Mouse (Mus musculus) myocyte (in vitro differentiated cells): ENCODE results near the gene Grk4.

ENCODE experiments used
- MAX ChIP-seq: IDR thresholded peaks from one replicate; pipeline ENCODE4 v1.6.1; 2011; ENCODE audit warnings: low read depth, mild to moderate bottlenecking, control low read depth
- MYOD1 ChIP-seq, 3 experiments: IDR thresholded peaks; one replicate each; pipeline ENCODE4 v1.6.1; 2011; ENCODE audit warnings: control low read depth in 2 of 3, low read depth in 2 of 3, mild to moderate bottlenecking in 2 of 3, moderate library complexity in 1 of 3; ENCODE audit not compliant: insufficient read length in 2 of 3, control insufficient read depth in 1 of 3
- MYOG ChIP-seq, 3 experiments: IDR thresholded peaks; one replicate each; pipeline ENCODE4 v1.6.1; 2011; ENCODE audit warnings: control low read depth in 2 of 3, low read depth in 2 of 3, mild to moderate bottlenecking in 2 of 3; ENCODE audit not compliant: insufficient read length in 2 of 3, control insufficient read depth in 1 of 3, insufficient read depth in 1 of 3
- POLR2A ChIP-seq: IDR thresholded peaks from one replicate; pipeline ENCODE4 v1.6.1; 2011; ENCODE audit warnings: low read depth, mild to moderate bottlenecking, control low read depth, moderate library complexity; ENCODE audit not compliant: insufficient read length
- USF1 ChIP-seq: IDR thresholded peaks from one replicate; pipeline ENCODE4 v1.6.1; 2011; ENCODE audit warnings: low read depth, mild to moderate bottlenecking, control low read depth, moderate library complexity

DNA sequence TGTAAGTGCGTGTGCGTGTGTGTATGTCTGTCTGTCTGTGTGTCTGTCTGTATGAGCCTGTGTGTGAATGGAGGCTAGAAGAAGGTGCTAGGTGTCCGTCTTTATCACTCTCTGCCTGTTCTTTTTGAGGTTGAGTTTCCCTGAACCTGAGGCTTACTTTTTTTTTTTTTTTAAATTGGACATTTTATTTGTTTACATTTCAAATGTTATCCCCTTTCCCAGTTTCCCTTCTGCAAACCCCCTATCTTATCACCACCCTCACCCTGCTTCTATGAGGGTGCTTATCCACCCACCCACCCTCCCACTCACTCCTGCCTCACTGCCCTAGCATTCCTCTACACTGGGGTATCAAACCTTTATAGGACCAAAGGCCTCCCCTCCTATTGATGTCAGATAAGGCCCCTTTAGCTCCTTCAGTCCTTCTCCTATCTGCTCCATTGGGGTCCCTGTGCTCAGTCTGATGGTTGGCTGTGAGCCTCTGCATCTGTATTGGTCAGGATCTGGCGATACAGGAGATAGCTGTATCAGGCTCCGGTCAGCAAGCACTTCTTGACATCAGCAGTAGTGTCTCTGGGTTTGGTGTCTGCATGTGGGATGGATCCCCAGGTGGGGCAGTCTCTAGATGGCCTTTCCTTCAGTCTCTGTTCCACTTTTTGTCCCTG lies 140.2 kb downstream of the Grk4 start:
- no peak for TF ChIP-seq POLR2A
- TF ChIP-seq MYOD1 (IDR thresholded peaks at IDR 0.05; ENCODE audit: control insufficient read depth in 1 of 3, insufficient read length in 2 of 3, low read depth in 2 of 3), result no peak
- no peak for TF ChIP-seq MYOG (IDR thresholded peaks at IDR 0.05; ENCODE audit: control insufficient read depth in 1 of 3, insufficient read depth in 1 of 3, insufficient read length in 2 of 3, low read depth in 2 of 3)
- TF ChIP-seq MAX, result no peak
- no peak for TF ChIP-seq USF1
